Mouse (Mus musculus): ENCODE data around the gene Hepacam. TPM values are rescaled to one million over a fixed set of nuclear protein-coding genes. Genes with fewer than 3 reads are reported as not detected.

Hepacam gene
- total and polyA plus RNA-seq, 2 experiments from 2014 or later, result 17.2 to 39.8 TPM

GRCm38 (mm10) chr9:37351266-37351665, 15.9 kb upstream of the Hepacam start:
- Histone ChIP-seq H3K4me2 (ENCODE audit: low read depth) (no peak overlapping the region), H3K27me3 (ENCODE audit: insufficient read depth, low read length) (no peaks in the 10 kb centered on the region), H3K4me1 (ENCODE audit: insufficient read depth) (peaks cover 8% of the 10 kb centered on the region; the same call in 1 of the 2 replicates), H3K4me3 (ENCODE audit: low read depth, low read length) (no peak overlapping the region), H3K9me3 (ENCODE audit: low read length) (no peaks in the 10 kb centered on the region), H3K36me3 (ENCODE audit: insufficient read depth) (no peaks in the 10 kb centered on the region), H3K9ac (no peak overlapping the region), H3K27ac (ENCODE audit: low read depth, low read length) (no peak overlapping the region)
- WGBS, result 33% methylated on average over 2 of the region's 2 CpGs
- TF ChIP-seq CTCF (IDR thresholded peaks at IDR 0.05; ENCODE audit: low read depth), result no peak
- DNase-seq, result no peak
- ATAC-seq, result no peak

- Histone ChIP-seq H3K4me1 (ENCODE audit: insufficient read depth) (0 out of 2 replicates have a peak, but pooled peaks cover 7% of the 10 kb centered on the region), H3K27me3 (ENCODE audit: insufficient read depth, low read length) (no peaks in the 10 kb centered on the region), H3K4me3 (ENCODE audit: low read depth, low read length) (no peak overlapping the region), H3K9me3 (ENCODE audit: low read length) (no peaks in the 10 kb centered on the region), H3K9ac (no peak overlapping the region), H3K36me3 (ENCODE audit: insufficient read depth) (no peaks in the 10 kb centered on the region), H3K27ac (ENCODE audit: low read depth, low read length) (no peak overlapping the region), H3K4me2 (ENCODE audit: low read depth) (no peak overlapping the region)
- 79% methylated on average over 1 of the region's 1 CpGs for WGBS
- TF ChIP-seq CTCF (IDR thresholded peaks at IDR 0.05; ENCODE audit: low read depth), result no peak
- no peak for DNase-seq
- ATAC-seq, result no peak
These were observed 12.7 kb upstream of the Hepacam start for GRCm38 (mm10) chr9:37354485-37354884.

- H3K27me3 ChIP-seq (ENCODE audit: insufficient read depth, low read length), result no peaks in the 10 kb centered on the region
These were observed 8.3 kb upstream of the Hepacam start for GRCm38 (mm10) chr9:37358713-37359330.

GRCm38 (mm10) chr9:37359331-37360220, 7.6 kb upstream of the Hepacam start:
- no peaks in the 10 kb centered on the region for H3K27me3 ChIP-seq (ENCODE audit: insufficient read depth, low read length)
- no peak overlapping the region for H3K9ac ChIP-seq
- WGBS, result 10% methylated on average over 6 of the region's 6 CpGs
- H3K4me2 ChIP-seq (ENCODE audit: low read depth), result no peak overlapping the region
- H3K9me3 ChIP-seq (ENCODE audit: low read length), result no peaks in the 10 kb centered on the region
- peak; percentile 23 for TF ChIP-seq CTCF (IDR thresholded peaks at IDR 0.05; ENCODE audit: low read depth)
- H3K36me3 ChIP-seq (ENCODE audit: insufficient read depth), result no peaks in the 10 kb centered on the region
- no peak overlapping the region for H3K4me3 ChIP-seq (ENCODE audit: low read depth, low read length)
- peaks cover 8% of the 10 kb centered on the region; the same call in 1 of the 2 replicates for H3K4me1 ChIP-seq (ENCODE audit: insufficient read depth)
- ATAC-seq (peak; percentile 92), DNase-seq (peak; percentile 81)
- H3K27ac ChIP-seq (ENCODE audit: low read depth, low read length), result peak overlapping the region; percentile 72

More at GRCm38 (mm10) chr9:37358713-37359330, 8.3 kb upstream of the Hepacam start:
- Histone ChIP-seq H3K4me1 (ENCODE audit: insufficient read depth) (peaks cover 8% of the 10 kb centered on the region; the same call in 1 of the 2 replicates), H3K4me2 (ENCODE audit: low read depth) (no peak overlapping the region), H3K9me3 (ENCODE audit: low read length) (no peaks in the 10 kb centered on the region), H3K36me3 (ENCODE audit: insufficient read depth) (no peaks in the 10 kb centered on the region), H3K27ac (ENCODE audit: low read depth, low read length) (peak overlapping the region; percentile 73), H3K4me3 (ENCODE audit: low read depth, low read length) (no peak overlapping the region), H3K9ac (no peak overlapping the region)
- ATAC-seq (peak; percentile 72), DNase-seq (peak; percentile 72)
- no peak for TF ChIP-seq CTCF (IDR thresholded peaks at IDR 0.05; ENCODE audit: low read depth)
- 10% methylated on average over 7 of the region's 7 CpGs for WGBS

- H3K9ac ChIP-seq, result no peak overlapping the region
- no peak overlapping the region for H3K27ac ChIP-seq (ENCODE audit: low read depth, low read length)
- H3K4me1 ChIP-seq (ENCODE audit: insufficient read depth), result peaks cover 8% of the 10 kb centered on the region; the same call in 1 of the 2 replicates
- no peaks in the 10 kb centered on the region for H3K27me3 ChIP-seq (ENCODE audit: insufficient read depth, low read length)
- no peak overlapping the region for H3K4me2 ChIP-seq (ENCODE audit: low read depth)
- no peaks in the 10 kb centered on the region for H3K36me3 ChIP-seq (ENCODE audit: insufficient read depth)
- no peak for TF ChIP-seq CTCF (IDR thresholded peaks at IDR 0.05; ENCODE audit: low read depth)
- no peak for DNase-seq
- H3K4me3 ChIP-seq (ENCODE audit: low read depth, low read length), result no peak overlapping the region
- H3K9me3 ChIP-seq (ENCODE audit: low read length), result no peaks in the 10 kb centered on the region
- no peak for ATAC-seq
These were observed 5.1 kb upstream of the Hepacam start for GRCm38 (mm10) chr9:37362084-37362483.

GRCm38 (mm10) chr9:37362881-37363280, 4.3 kb upstream of the Hepacam start:
- Histone ChIP-seq H3K9ac (no peak overlapping the region), H3K4me2 (ENCODE audit: low read depth) (no peak overlapping the region), H3K4me1 (ENCODE audit: insufficient read depth) (peaks cover 8% of the 10 kb centered on the region; the same call in 1 of the 2 replicates), H3K27me3 (ENCODE audit: insufficient read depth, low read length) (no peaks in the 10 kb centered on the region), H3K4me3 (ENCODE audit: low read depth, low read length) (no peak overlapping the region), H3K36me3 (ENCODE audit: insufficient read depth) (no peaks in the 10 kb centered on the region), H3K9me3 (ENCODE audit: low read length) (no peaks in the 10 kb centered on the region), H3K27ac (ENCODE audit: low read depth, low read length) (no peak overlapping the region)
- ATAC-seq, result no peak
- 72% methylated on average over 1 of the region's 1 CpGs for WGBS
- DNase-seq, result no peak
- TF ChIP-seq CTCF (IDR thresholded peaks at IDR 0.05; ENCODE audit: low read depth), result no peak

- Histone ChIP-seq H3K4me1 (ENCODE audit: insufficient read depth) (peaks cover 7% of the 10 kb centered on the region; the same call in 1 of the 2 replicates), H3K9ac (no peak overlapping the region), H3K36me3 (ENCODE audit: insufficient read depth) (no peaks in the 10 kb centered on the region), H3K27me3 (ENCODE audit: insufficient read depth, low read length) (no peaks in the 10 kb centered on the region), H3K4me2 (ENCODE audit: low read depth) (no peak overlapping the region), H3K9me3 (ENCODE audit: low read length) (no peaks in the 10 kb centered on the region), H3K4me3 (ENCODE audit: low read depth, low read length) (no peak overlapping the region), H3K27ac (ENCODE audit: low read depth, low read length) (no peak overlapping the region)
- no peak for TF ChIP-seq CTCF (IDR thresholded peaks at IDR 0.05; ENCODE audit: low read depth)
- 77% methylated on average over 3 of the region's 3 CpGs for WGBS
- DNase-seq (no peak), ATAC-seq (no peak)
These were observed 3.6 kb upstream of the Hepacam start for GRCm38 (mm10) chr9:37363551-37363950.
